Mouse (Mus musculus) forebrain, embryonic 11.5 days (tissue): ENCODE results near the gene Psma6. TPM values are rescaled to one million over a fixed set of nuclear protein-coding genes. Genes with fewer than 3 reads are reported as not detected.
A peak's percentile ranks its signal among the peaks of the same experiment; 100 is the strongest.
"Not testable (repeated sequence)": the region's sequence is repeated elsewhere in the genome, so short reads cannot be mapped to it uniquely, and the experiment has no call there.

ENCODE experiments used
- ATAC-seq: fragments of 200-750 bp; cut with Nextera tagmentation; replicated peaks from 2 replicates; pipeline ENCODE4 v1.8.0; 2017; ENCODE audit warnings: moderate TSS enrichment; ENCODE audit not compliant: low FRiP score
- DNase-seq: peaks from one replicate; pipeline ENCODE4 v3.0.0-alpha.2; 2017; ENCODE audit warnings: low spot score
- H3K27ac ChIP-seq: fragments of 300-500 bp; sonication (generic); 2 replicates; pipeline ENCODE4 v1.5.1; 2014; ENCODE audit warnings: low read depth, low read length
- H3K27me3 ChIP-seq: fragments of 300-500 bp; sonication (generic); 2 replicates; pipeline ENCODE4 v1.6.1; 2014; ENCODE audit warnings: mild to moderate bottlenecking, low read length, mixed read lengths; ENCODE audit not compliant: control insufficient read depth, insufficient read depth
- H3K36me3 ChIP-seq: fragments of 300-500 bp; sonication (generic); 2 replicates; pipeline ENCODE4 v1.6.1; 2014; ENCODE audit warnings: mild to moderate bottlenecking, low read length, moderate library complexity, mixed read lengths; ENCODE audit not compliant: control insufficient read depth, insufficient read depth
- H3K4me1 ChIP-seq: fragments of 300-500 bp; sonication (generic); replicated peaks from 2 replicates; pipeline ENCODE4 v1.6.1; 2014; ENCODE audit warnings: low read length, mixed read lengths; ENCODE audit not compliant: control insufficient read depth, insufficient read depth
- H3K4me2 ChIP-seq: fragments of 300-500 bp; sonication (generic); 2 replicates; pipeline ENCODE4 v1.6.1; 2014; ENCODE audit warnings: low read depth, mild to moderate bottlenecking, low read length, moderate library complexity, mixed read lengths; ENCODE audit not compliant: severe bottlenecking
- H3K4me3 ChIP-seq: fragments of 300-500 bp; sonication (generic); 2 replicates; pipeline ENCODE4 v1.5.1; 2014; ENCODE audit warnings: low read depth, low read length
- H3K9ac ChIP-seq: fragments of 300-500 bp; sonication (generic); 2 replicates; pipeline ENCODE4 v1.6.1; 2014; ENCODE audit warnings: low read length
- H3K9me3 ChIP-seq: fragments of 300-500 bp; sonication (generic); 2 replicates; pipeline ENCODE4 v1.6.1; 2016; ENCODE audit warnings: low read length, mixed read lengths; ENCODE audit not compliant: control insufficient read depth
- WGBS: fragments of 180-500 bp; shearing (Covaris S2); extraction: QIAGEN DNeasy Blood & Tissue Kit; methylation state at CpG from one replicate; pipeline ENCODE4 v1.1.7; 2014; 5-methylcytosine and 5-hydroxymethylcytosine counted together
- polyA plus RNA-seq: library from polyadenylated mRNA; unstranded; fragments of >200 nt; fragmentation: Nextera tagmentation; extraction: Ambion mirVana; gene quantifications from 2 replicates; pipeline ENCODE4 v1.2.1, GENCODE M21; 2014

Gene Psma6
- polyA plus RNA-seq: 425 and 448 TPM in 2 replicates

DNA sequence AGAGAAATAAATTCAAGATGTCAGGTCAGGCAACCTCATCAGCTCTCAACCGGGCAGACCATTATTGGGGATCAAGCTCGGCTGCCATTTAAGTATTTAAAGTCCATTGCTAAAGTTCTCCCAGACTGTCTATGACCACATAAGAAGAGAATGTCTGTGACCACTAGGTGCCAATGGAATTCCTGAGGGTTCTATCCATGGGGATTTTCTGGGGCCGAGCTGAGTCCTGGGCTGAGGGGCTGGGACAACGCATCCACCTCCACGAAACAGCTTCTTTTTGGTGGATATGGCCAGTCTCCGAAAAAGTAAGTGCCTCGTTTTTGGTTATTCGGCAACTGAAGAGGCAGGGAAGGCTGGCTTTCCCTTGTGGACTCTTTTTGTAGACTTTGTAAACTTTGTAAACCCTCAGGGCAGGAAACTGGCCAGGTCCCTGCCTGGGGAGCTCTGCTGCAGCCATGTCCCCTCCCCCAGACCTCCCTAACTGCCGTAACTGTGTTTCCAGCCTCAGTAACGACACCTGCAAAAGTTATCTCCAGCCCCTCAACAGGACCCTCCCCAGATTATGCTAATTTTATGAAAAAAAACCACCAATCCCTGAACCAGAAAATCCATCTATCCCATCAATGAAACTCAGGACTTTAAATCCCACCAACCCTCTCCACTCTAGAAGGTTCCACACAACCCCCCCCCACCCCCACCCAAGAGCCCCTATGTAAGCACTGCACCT is at the start of gene Psma6:
Gene Psma6 (plus strand): TSS at position 200 of the 727 bp plus-strand sequence.
- Histone ChIP-seq H3K36me3 (no peaks in the 10 kb centered on the region), H3K27me3 (no peaks in the 10 kb centered on the region), H3K27ac (no peak within 1 kb of the TSS), H3K4me2 (no peak within 1 kb of the TSS), H3K9me3 (no peaks in the 10 kb centered on the region), H3K9ac (no peak within 1 kb of the TSS), H3K4me1 (0 out of 2 replicates have a peak, but pooled peaks cover 2% of the 10 kb centered on the region), H3K4me3 (no peak within 1 kb of the TSS)
- 81% methylated on average over 10 of the region's 10 CpGs for WGBS
- ATAC-seq: no peak
- DNase-seq: no peak

DNA sequence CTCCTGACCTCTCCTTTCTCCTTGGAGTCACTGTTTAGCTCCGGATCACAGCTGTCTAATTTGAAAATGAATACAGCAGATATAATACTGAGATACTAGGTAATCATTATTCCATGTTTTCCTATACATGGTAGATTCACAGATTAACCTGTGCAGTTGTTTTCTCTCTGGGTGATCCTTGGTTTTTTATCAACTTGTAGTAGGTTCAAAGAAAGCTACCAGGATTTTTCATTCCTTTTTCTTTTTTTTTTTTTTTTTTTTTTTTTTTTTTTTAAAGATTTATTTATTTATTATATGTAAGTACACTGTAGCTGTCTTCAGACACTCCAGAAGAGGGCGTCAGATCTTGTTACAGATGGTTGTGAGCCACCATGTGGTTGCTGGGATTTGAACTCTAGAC is 45.5 kb upstream of the Psma6 start:
- H3K4me3 ChIP-seq, H3K4me2 ChIP-seq, DNase-seq, H3K36me3 ChIP-seq, H3K4me1 ChIP-seq, H3K27ac ChIP-seq, H3K9me3 ChIP-seq, H3K9ac ChIP-seq, H3K27me3 ChIP-seq, ATAC-seq: not testable (repeated sequence)
- WGBS: 87% methylated on average over 1 of the region's 2 CpGs

- not testable (repeated sequence) for DNase-seq
These were observed 41.0 kb upstream of the Psma6 start for GRCm38 (mm10) chr12:55343045-55343444.

GRCm38 (mm10) chr12:55343998-55344397 is 40.0 kb upstream of the Psma6 start:
- no peak overlapping the region for H3K9ac ChIP-seq
- no peaks in the 10 kb centered on the region for H3K27me3 ChIP-seq
- H3K4me2 ChIP-seq: no peak overlapping the region
- H3K9me3 ChIP-seq: no peaks in the 10 kb centered on the region
- no peaks in the 10 kb centered on the region for H3K4me1 ChIP-seq
- DNase-seq: no peak
- H3K4me3 ChIP-seq: no peak overlapping the region
- 83% methylated on average over 11 of the region's 11 CpGs for WGBS
- H3K27ac ChIP-seq: no peak overlapping the region
- ATAC-seq: no peak
- no peaks in the 10 kb centered on the region for H3K36me3 ChIP-seq

More at GRCm38 (mm10) chr12:55343045-55343444, 41.0 kb upstream of the Psma6 start:
- H3K36me3 ChIP-seq, H3K27me3 ChIP-seq, ATAC-seq, H3K9me3 ChIP-seq, H3K27ac ChIP-seq, H3K4me1 ChIP-seq, H3K4me2 ChIP-seq, H3K9ac ChIP-seq, H3K4me3 ChIP-seq: not testable (repeated sequence)
- WGBS: 76% methylated on average over 1 of the region's 1 CpGs

- DNase-seq (no peak), ATAC-seq (no peak)
- no peak overlapping the region for H3K4me2 ChIP-seq
- H3K4me3 ChIP-seq: no peak overlapping the region
- H3K27ac ChIP-seq: no peak overlapping the region
- no peak overlapping the region for H3K9ac ChIP-seq
- no peaks in the 10 kb centered on the region for H3K9me3 ChIP-seq
- no peaks in the 10 kb centered on the region for H3K36me3 ChIP-seq
- H3K4me1 ChIP-seq: no peaks in the 10 kb centered on the region
- H3K27me3 ChIP-seq: no peaks in the 10 kb centered on the region
- 86% methylated on average over 13 of the region's 13 CpGs for WGBS
These were observed 39.4 kb upstream of the Psma6 start for GRCm38 (mm10) chr12:55344583-55344982.

DNA sequence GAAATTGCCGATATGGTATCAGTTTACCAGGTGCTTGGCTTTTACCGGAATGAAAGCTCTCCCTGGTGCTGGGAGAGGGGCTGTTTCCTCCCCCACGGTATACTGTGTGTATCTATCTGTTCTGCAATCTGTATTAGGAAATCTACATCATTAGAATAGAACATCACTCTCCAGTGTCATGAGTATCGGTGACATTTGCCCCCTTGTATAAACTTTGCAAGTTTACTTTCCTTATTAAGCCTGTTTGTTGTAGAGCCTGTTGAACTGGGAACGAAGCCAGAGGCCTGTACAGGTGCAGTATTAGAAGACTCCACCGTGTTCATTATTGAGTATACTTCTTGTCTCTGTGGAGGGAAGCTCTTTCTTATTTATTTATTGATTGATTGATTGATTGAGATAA is 30.6 kb upstream of the Psma6 start:
- Histone ChIP-seq H3K9me3 (no peaks in the 10 kb centered on the region), H3K4me1 (no peaks in the 10 kb centered on the region), H3K36me3 (no peaks in the 10 kb centered on the region), H3K27me3 (no peaks in the 10 kb centered on the region), H3K4me3 (no peak overlapping the region), H3K9ac (no peak overlapping the region), H3K27ac (no peak overlapping the region), H3K4me2 (no peak overlapping the region)
- no peak for ATAC-seq
- no peak for DNase-seq
- 86% methylated on average over 6 of the region's 6 CpGs for WGBS

- 65% methylated on average over 4 of the region's 4 CpGs for WGBS
- Histone ChIP-seq H3K4me3 (no peak overlapping the region), H3K36me3 (no peaks in the 10 kb centered on the region), H3K4me2 (no peak overlapping the region), H3K27ac (no peak overlapping the region), H3K27me3 (no peaks in the 10 kb centered on the region), H3K9ac (no peak overlapping the region), H3K4me1 (no peaks in the 10 kb centered on the region), H3K9me3 (no peaks in the 10 kb centered on the region)
- peak; percentile 56; the same call in 1 of the 2 replicates for ATAC-seq
- DNase-seq: no peak
These were observed 29.1 kb upstream of the Psma6 start for GRCm38 (mm10) chr12:55354904-55355303.

- ATAC-seq (no peak), DNase-seq (no peak)
- Histone ChIP-seq H3K4me3 (no peak overlapping the region), H3K9ac (no peak overlapping the region), H3K36me3 (no peaks in the 10 kb centered on the region), H3K9me3 (no peaks in the 10 kb centered on the region), H3K4me2 (no peak overlapping the region), H3K27ac (no peak overlapping the region), H3K27me3 (no peaks in the 10 kb centered on the region), H3K4me1 (no peaks in the 10 kb centered on the region)
- 77% methylated on average over 1 of the region's 1 CpGs for WGBS
These were observed 26.7 kb upstream of the Psma6 start for GRCm38 (mm10) chr12:55357303-55357702.

GRCm38 (mm10) chr12:55360929-55361328 is 23.1 kb upstream of the Psma6 start:
- H3K36me3 ChIP-seq: no peaks in the 10 kb centered on the region
- no peak overlapping the region for H3K27ac ChIP-seq
- H3K27me3 ChIP-seq: no peaks in the 10 kb centered on the region
- no peak for ATAC-seq
- no peak overlapping the region for H3K4me3 ChIP-seq
- H3K9ac ChIP-seq: no peak overlapping the region
- WGBS: 89% methylated on average over 5 of the region's 5 CpGs
- H3K9me3 ChIP-seq: no peaks in the 10 kb centered on the region
- no peak overlapping the region for H3K4me2 ChIP-seq
- H3K4me1 ChIP-seq: no peaks in the 10 kb centered on the region
- peak; percentile 33 for DNase-seq
